Mouse (Mus musculus): Measurements from ENCODE around the gene Myo10.

Myo10 gene

GRCm38 (mm10) chr15:25762306-25762705 is 140.0 kb downstream of the Myo10 start:
- no peak for DNase-seq (ENCODE audit: low read depth, low spot score)

- no peak for DNase-seq (ENCODE audit: low read depth, low spot score)
These were observed 140.8 kb downstream of the Myo10 start for GRCm38 (mm10) chr15:25763106-25763505.

GRCm38 (mm10) chr15:25764653-25765352 is 142.5 kb downstream of the Myo10 start:
- DNase-seq (ENCODE audit: low read depth, low spot score): no peak

GRCm38 (mm10) chr15:25767777-25768176 is 145.5 kb downstream of the Myo10 start:
- no peak for DNase-seq (ENCODE audit: low read depth, low spot score)

- DNase-seq (ENCODE audit: low read depth, low spot score): no peak
These were observed 147.4 kb downstream of the Myo10 start for GRCm38 (mm10) chr15:25769524-25770255.

- DNase-seq (ENCODE audit: low read depth, low spot score): no peak
These were observed 149.5 kb downstream of the Myo10 start for GRCm38 (mm10) chr15:25771782-25772181.

- no peak for DNase-seq (ENCODE audit: low read depth, low spot score)
These were observed 151.6 kb downstream of the Myo10 start for GRCm38 (mm10) chr15:25773711-25774513.

- DNase-seq (ENCODE audit: low read depth, low spot score): no peak
These were observed 156.6 kb downstream of the Myo10 start for GRCm38 (mm10) chr15:25778937-25779336.

GRCm38 (mm10) chr15:25779522-25780191 is 157.3 kb downstream of the Myo10 start:
- no peak for DNase-seq (ENCODE audit: low read depth, low spot score)

GRCm38 (mm10) chr15:25781053-25781452 is 158.7 kb downstream of the Myo10 start:
- no peak for DNase-seq (ENCODE audit: low read depth, low spot score)

GRCm38 (mm10) chr15:25785456-25786390 is 163.4 kb downstream of the Myo10 start:
- no peak for DNase-seq (ENCODE audit: low read depth, low spot score)

GRCm38 (mm10) chr15:25787406-25787805 is 165.1 kb downstream of the Myo10 start:
- no peak for DNase-seq (ENCODE audit: low read depth, low spot score)

- no peak for DNase-seq (ENCODE audit: low read depth, low spot score)
These were observed 165.6 kb downstream of the Myo10 start for GRCm38 (mm10) chr15:25787965-25788364.

GRCm38 (mm10) chr15:25788565-25788964 is 166.2 kb downstream of the Myo10 start:
- DNase-seq (ENCODE audit: low read depth, low spot score): no peak

GRCm38 (mm10) chr15:25789241-25789640 is 166.9 kb downstream of the Myo10 start:
- no peak for DNase-seq (ENCODE audit: low read depth, low spot score)

GRCm38 (mm10) chr15:25791660-25792353 is 169.5 kb downstream of the Myo10 start:
- DNase-seq (ENCODE audit: low read depth, low spot score): no peak

- DNase-seq (ENCODE audit: low read depth, low spot score): no peak
These were observed 171.8 kb downstream of the Myo10 start for GRCm38 (mm10) chr15:25794123-25794522.

GRCm38 (mm10) chr15:25795496-25795895 is 173.2 kb downstream of the Myo10 start:
- no peak for DNase-seq (ENCODE audit: low read depth, low spot score)

- DNase-seq (ENCODE audit: low read depth, low spot score): peak; percentile 70
These were observed 174.0 kb downstream of the Myo10 start for GRCm38 (mm10) chr15:25796353-25796752.

- no peak for DNase-seq (ENCODE audit: low read depth, low spot score)
These were observed 174.9 kb downstream of the Myo10 start for GRCm38 (mm10) chr15:25797179-25797578.
